Mouse (Mus musculus): ENCODE measurements around the gene Lpcat2. TPM values are rescaled to one million over a fixed set of nuclear protein-coding genes. Genes with fewer than 3 reads are reported as not detected.

The Lpcat2 gene
- polyA plus RNA-seq, 1 experiment from 2014 or later: 7.2 TPM

GRCm38 (mm10) chr8:92834786-92835500, 20.2 kb upstream of the Lpcat2 start:
- peaks cover 90% of the 10 kb centered on the region for H3K36me3 ChIP-seq
- H3K27ac ChIP-seq: no peak overlapping the region
- no peaks in the 10 kb centered on the region for H3K27me3 ChIP-seq
- H3K9ac ChIP-seq: no peak overlapping the region
- no peaks in the 10 kb centered on the region for H3K9me3 ChIP-seq
- 0 out of 2 replicates have a peak, but pooled peaks cover 8% of the 10 kb centered on the region for H3K4me1 ChIP-seq
- WGBS: 70% methylated on average over 11 of the region's 11 CpGs
- no peak overlapping the region for H3K4me3 ChIP-seq
- H3K4me2 ChIP-seq (replicated peaks): no peak overlapping the region
- no peak for ATAC-seq (ENCODE audit: insufficient number of reproducible peaks, insufficient read depth, low FRiP score, low TSS enrichment)

DNA sequence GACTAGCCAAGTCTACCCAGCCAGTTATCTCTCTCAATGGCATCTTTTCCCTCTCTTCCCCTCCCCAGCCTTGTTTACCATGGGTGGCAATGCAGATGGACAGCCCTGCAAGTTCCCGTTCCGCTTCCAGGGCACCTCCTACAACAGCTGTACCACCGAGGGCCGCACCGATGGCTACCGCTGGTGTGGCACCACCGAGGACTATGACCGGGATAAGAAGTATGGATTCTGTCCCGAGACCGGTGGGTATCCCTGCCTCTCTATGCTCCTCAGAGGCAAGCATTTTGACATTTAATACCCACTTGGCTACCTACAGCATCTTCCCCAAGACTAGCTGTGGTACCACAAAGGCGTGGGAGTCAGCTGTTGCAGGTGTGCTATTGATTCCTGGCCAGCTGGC, 19.2 kb upstream of the Lpcat2 start:
- no peak for ATAC-seq (ENCODE audit: insufficient number of reproducible peaks, insufficient read depth, low FRiP score, low TSS enrichment)
- no peaks in the 10 kb centered on the region for H3K9me3 ChIP-seq
- WGBS: 95% methylated on average over 11 of the region's 11 CpGs
- H3K4me2 ChIP-seq (replicated peaks): no peak overlapping the region
- H3K4me1 ChIP-seq: 0 out of 2 replicates have a peak, but pooled peaks cover 8% of the 10 kb centered on the region
- no peaks in the 10 kb centered on the region for H3K27me3 ChIP-seq
- peaks cover 96% of the 10 kb centered on the region for H3K36me3 ChIP-seq
- H3K4me3 ChIP-seq: no peak overlapping the region
- no peak overlapping the region for H3K9ac ChIP-seq
- H3K27ac ChIP-seq: no peak overlapping the region

DNA sequence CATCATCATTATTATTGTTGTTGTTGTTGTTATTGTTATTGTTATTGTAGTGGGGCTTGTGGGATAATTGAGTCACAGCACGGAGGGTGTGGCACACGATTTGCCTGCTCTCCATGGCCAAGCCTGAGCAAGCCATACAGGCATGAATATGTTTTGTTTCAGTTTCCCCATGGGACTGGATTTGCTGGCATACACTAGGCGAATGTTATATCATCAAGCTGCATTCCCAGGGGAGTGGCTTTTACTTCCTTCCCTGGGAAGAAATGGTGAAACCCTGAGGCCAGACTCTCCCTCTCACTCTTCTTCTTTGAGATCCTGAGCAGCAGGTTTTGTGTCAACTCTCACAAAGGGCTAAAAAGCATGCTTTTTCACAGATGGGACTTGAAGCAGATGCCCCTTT, 16.5 kb upstream of the Lpcat2 start:
- Histone ChIP-seq H3K27me3 (no peaks in the 10 kb centered on the region), H3K4me1 (0 out of 2 replicates have a peak, but pooled peaks cover 8% of the 10 kb centered on the region)
- 88% methylated on average over 3 of the region's 3 CpGs for WGBS

GRCm38 (mm10) chr8:92839161-92839560, 16.0 kb upstream of the Lpcat2 start:
- Histone ChIP-seq H3K9me3 (no peaks in the 10 kb centered on the region), H3K27me3 (no peaks in the 10 kb centered on the region), H3K36me3 (peaks cover 85% of the 10 kb centered on the region), H3K4me3 (no peak overlapping the region), H3K4me1 (0 out of 2 replicates have a peak, but pooled peaks cover 8% of the 10 kb centered on the region), H3K27ac (no peak overlapping the region), H3K9ac (no peak overlapping the region), H3K4me2 (replicated peaks) (no peak overlapping the region)
- ATAC-seq (ENCODE audit: insufficient number of reproducible peaks, insufficient read depth, low FRiP score, low TSS enrichment): no peak
- WGBS: 93% methylated on average over 8 of the region's 8 CpGs

More for the DNA sequence above, 16.5 kb upstream of the Lpcat2 start:
- H3K4me3 ChIP-seq: no peak overlapping the region
- no peak overlapping the region for H3K9ac ChIP-seq
- no peak overlapping the region for H3K4me2 ChIP-seq (replicated peaks)
- no peak overlapping the region for H3K27ac ChIP-seq
- H3K9me3 ChIP-seq: no peaks in the 10 kb centered on the region
- peaks cover 85% of the 10 kb centered on the region for H3K36me3 ChIP-seq
- ATAC-seq (ENCODE audit: insufficient number of reproducible peaks, insufficient read depth, low FRiP score, low TSS enrichment): no peak

- no peak overlapping the region for H3K9ac ChIP-seq
- peaks cover 86% of the 10 kb centered on the region for H3K36me3 ChIP-seq
- no peak overlapping the region for H3K4me3 ChIP-seq
- no peaks in the 10 kb centered on the region for H3K9me3 ChIP-seq
- H3K4me2 ChIP-seq (replicated peaks): no peak overlapping the region
- no peaks in the 10 kb centered on the region for H3K27me3 ChIP-seq
- ATAC-seq (ENCODE audit: insufficient number of reproducible peaks, insufficient read depth, low FRiP score, low TSS enrichment): no peak
- H3K4me1 ChIP-seq: 0 out of 2 replicates have a peak, but pooled peaks cover 5% of the 10 kb centered on the region
- no peak overlapping the region for H3K27ac ChIP-seq
- WGBS: 91% methylated on average over 7 of the region's 7 CpGs
Observed at GRCm38 (mm10) chr8:92839876-92840275, 15.3 kb upstream of the Lpcat2 start.

DNA sequence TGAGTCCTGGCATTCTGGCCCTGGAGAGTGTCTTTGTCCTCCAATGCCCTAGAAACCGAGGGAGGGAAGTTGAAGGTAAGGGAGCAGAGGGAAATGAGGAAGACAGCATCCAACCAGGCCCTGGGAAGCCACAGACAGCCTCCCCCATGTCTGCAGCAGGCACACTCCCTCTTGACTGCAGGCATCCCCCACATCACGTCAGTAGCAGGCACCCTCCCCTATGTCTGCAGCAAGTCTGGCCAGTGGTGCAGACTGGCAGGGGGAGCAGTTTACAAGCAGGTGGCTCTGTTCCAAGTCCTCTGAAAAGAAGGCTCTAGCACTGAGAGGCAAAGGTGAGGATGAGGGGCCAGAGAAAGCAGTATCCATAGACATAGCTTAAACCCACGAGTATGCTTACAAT, 8.5 kb upstream of the Lpcat2 start:
- Histone ChIP-seq H3K27me3 (no peaks in the 10 kb centered on the region), H3K9me3 (no peaks in the 10 kb centered on the region), H3K4me2 (replicated peaks) (no peak overlapping the region), H3K4me1 (peaks cover 25% of the 10 kb centered on the region), H3K36me3 (peaks cover 85% of the 10 kb centered on the region), H3K4me3 (no peak overlapping the region), H3K27ac (peak overlapping the region; percentile 67), H3K9ac (no peak overlapping the region)
- WGBS: 33% methylated on average over 3 of the region's 3 CpGs
- ATAC-seq (ENCODE audit: insufficient number of reproducible peaks, insufficient read depth, low FRiP score, low TSS enrichment): no peak

GRCm38 (mm10) chr8:92847299-92847698, 7.8 kb upstream of the Lpcat2 start:
- peak; percentile 24; the same call in 1 of the 2 replicates for ATAC-seq (ENCODE audit: insufficient number of reproducible peaks, insufficient read depth, low FRiP score, low TSS enrichment)
- H3K36me3 ChIP-seq: peaks cover 83% of the 10 kb centered on the region
- no peak overlapping the region for H3K4me2 ChIP-seq (replicated peaks)
- no peak overlapping the region for H3K9ac ChIP-seq
- no peak overlapping the region for H3K4me3 ChIP-seq
- H3K27ac ChIP-seq: peak overlapping the region; percentile 67; the same call in 1 of the 2 replicates
- no peaks in the 10 kb centered on the region for H3K9me3 ChIP-seq
- WGBS: 51% methylated on average over 9 of the region's 9 CpGs
- peaks cover 25% of the 10 kb centered on the region for H3K4me1 ChIP-seq
- H3K27me3 ChIP-seq: no peaks in the 10 kb centered on the region

- no peak overlapping the region for H3K27ac ChIP-seq
- 51% methylated on average over 6 of the region's 6 CpGs for WGBS
Observed at GRCm38 (mm10) chr8:92849261-92849660, 5.9 kb upstream of the Lpcat2 start.

GRCm38 (mm10) chr8:92850239-92850638, 4.9 kb upstream of the Lpcat2 start:
- Histone ChIP-seq H3K36me3 (peaks cover 73% of the 10 kb centered on the region), H3K27me3 (no peaks in the 10 kb centered on the region), H3K9ac (no peak overlapping the region), H3K4me2 (replicated peaks) (no peak overlapping the region), H3K9me3 (no peaks in the 10 kb centered on the region), H3K4me1 (peaks cover 25% of the 10 kb centered on the region), H3K27ac (peak overlapping the region; percentile 17; the same call in 1 of the 2 replicates), H3K4me3 (no peak overlapping the region)
- WGBS: 66% methylated on average over 4 of the region's 4 CpGs
- no peak for ATAC-seq (ENCODE audit: insufficient number of reproducible peaks, insufficient read depth, low FRiP score, low TSS enrichment)

More at GRCm38 (mm10) chr8:92849261-92849660, 5.9 kb upstream of the Lpcat2 start:
- Histone ChIP-seq H3K4me2 (replicated peaks) (no peak overlapping the region), H3K27me3 (no peaks in the 10 kb centered on the region), H3K9ac (no peak overlapping the region), H3K9me3 (no peaks in the 10 kb centered on the region), H3K4me1 (peaks cover 25% of the 10 kb centered on the region), H3K4me3 (no peak overlapping the region), H3K36me3 (peaks cover 81% of the 10 kb centered on the region)
- ATAC-seq (ENCODE audit: insufficient number of reproducible peaks, insufficient read depth, low FRiP score, low TSS enrichment): no peak

GRCm38 (mm10) chr8:92851381-92851780, 3.8 kb upstream of the Lpcat2 start:
- H3K9me3 ChIP-seq: no peaks in the 10 kb centered on the region
- no peak for ATAC-seq (ENCODE audit: insufficient number of reproducible peaks, insufficient read depth, low FRiP score, low TSS enrichment)
- 70% methylated on average over 3 of the region's 3 CpGs for WGBS
- H3K9ac ChIP-seq: peak overlapping the region; percentile 15; the same call in 1 of the 2 replicates
- peaks cover 63% of the 10 kb centered on the region for H3K36me3 ChIP-seq
- H3K27me3 ChIP-seq: no peaks in the 10 kb centered on the region; the same call in 1 of the 2 replicates
- H3K4me1 ChIP-seq: peaks cover 20% of the 10 kb centered on the region
- no peak overlapping the region for H3K27ac ChIP-seq
- no peak overlapping the region for H3K4me3 ChIP-seq
- no peak overlapping the region for H3K4me2 ChIP-seq (replicated peaks)

DNA sequence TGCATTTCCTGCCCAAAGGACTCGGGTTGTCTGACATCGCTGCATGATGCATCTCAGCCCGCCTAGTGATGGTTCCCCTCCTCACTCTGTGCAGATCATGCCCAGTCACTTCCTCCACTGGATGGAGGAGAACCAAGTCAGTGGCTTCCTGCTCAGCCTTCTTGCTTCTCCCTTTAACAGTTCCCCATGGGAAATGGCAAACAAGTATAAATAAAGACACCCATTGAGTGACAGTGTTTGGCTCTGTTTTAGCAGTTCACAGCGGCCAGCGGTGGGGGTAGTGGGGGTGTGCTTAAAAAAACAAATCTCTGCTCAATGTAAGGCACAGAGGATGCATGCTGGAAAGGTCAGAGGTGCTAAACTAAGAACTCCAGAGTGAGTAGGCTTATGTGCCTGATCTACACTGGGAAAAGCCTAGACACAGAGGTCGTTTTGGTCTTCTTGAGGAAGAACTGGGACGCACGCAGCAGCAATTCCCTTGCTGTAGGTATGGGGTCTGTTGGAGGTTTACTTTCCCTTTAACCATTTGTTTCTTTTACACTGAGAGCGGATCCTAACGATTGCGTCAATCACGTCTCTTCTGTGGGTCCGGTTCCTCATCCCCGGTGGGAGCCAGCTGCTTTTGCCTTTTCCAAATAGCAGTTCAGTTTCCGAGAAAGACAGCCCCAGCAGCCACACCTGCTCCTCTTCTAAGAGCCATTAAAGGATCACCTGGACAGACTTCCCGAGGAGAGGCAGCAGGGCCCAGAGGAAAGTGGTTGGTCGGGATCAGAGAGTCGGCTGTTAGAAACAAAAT, 1.8 kb upstream of the Lpcat2 start:
- ATAC-seq (ENCODE audit: insufficient number of reproducible peaks, insufficient read depth, low FRiP score, low TSS enrichment): no peak
- no peak overlapping the region for H3K9ac ChIP-seq
- H3K27me3 ChIP-seq: no peaks in the 10 kb centered on the region; the same call in 1 of the 2 replicates
- peaks cover 10% of the 10 kb centered on the region; the same call in 1 of the 2 replicates for H3K4me1 ChIP-seq
- H3K9me3 ChIP-seq: no peaks in the 10 kb centered on the region
- WGBS: 64% methylated on average over 18 of the region's 18 CpGs
- no peak overlapping the region for H3K4me3 ChIP-seq
- peaks cover 44% of the 10 kb centered on the region for H3K36me3 ChIP-seq
- H3K4me2 ChIP-seq (replicated peaks): no peak overlapping the region
- no peak overlapping the region for H3K27ac ChIP-seq

Data from embryonic facial prominence, embryonic 12.5 days (tissue).